ENCODE assay signal across 17 mouse cellular contexts in genomic region chrX:23136710-23137109, GRCm38 (mm10).
DNase-seq lines count a peak whose midpoint lies in the region; ATAC-seq and TF ChIP-seq lines count a peak whose summit lies in the region.
"Had no signal": no experiment of that assay in that cellular context is flagged by ENCODE, and none has a peak within 500 bp of the region (broad histone marks: within the 10 kb centered on the region; RNA-seq: fewer than 3 reads in every experiment).

No protein-coding gene starts in this region.

- no peak overlapping the region for H3K4me2 ChIP-seq in forebrain, postnatal 0 days (ENCODE audit: low read depth)
- H3K4me2 ChIP-seq in forebrain, embryonic 16.5 days (ENCODE audit: low read length) = no peak overlapping the region
- H3K4me2 ChIP-seq: embryonic facial prominence, embryonic 13.5 days; heart, embryonic 15.5 days; midbrain, embryonic 11.5 days; neural tube, embryonic 12.5 days had no signal

- no peaks in the 10 kb centered on the region for H3K9me3 ChIP-seq in forebrain, postnatal 0 days (ENCODE audit: low read length)
- no peaks in the 10 kb centered on the region for H3K9me3 ChIP-seq in forebrain, embryonic 16.5 days (ENCODE audit: control insufficient read depth, low read length)
- H3K9me3 ChIP-seq: embryonic facial prominence, embryonic 13.5 days; heart, embryonic 15.5 days; neural tube, embryonic 12.5 days had no signal

- no peak for TF ChIP-seq CTCF in forebrain, postnatal 0 days (IDR thresholded peaks at IDR 0.05; ENCODE audit: low read depth)
- no peak for TF ChIP-seq CTCF in brain, embryonic 14.5 days (IDR thresholded peaks at IDR 0.05; ENCODE audit: borderline replicate concordance, extremely low read depth, insufficient read depth, insufficient read length)

- no peaks in the 10 kb centered on the region for H3K27me3 ChIP-seq in forebrain, postnatal 0 days (ENCODE audit: insufficient read depth, low read length)
- H3K27me3 ChIP-seq in forebrain, embryonic 16.5 days (replicated peaks; ENCODE audit: control insufficient read depth, insufficient read depth, low read length) = no peaks in the 10 kb centered on the region
- H3K27me3 ChIP-seq: embryonic facial prominence, embryonic 13.5 days; heart, embryonic 15.5 days; neural tube, embryonic 12.5 days had no signal

- H3K9ac ChIP-seq in forebrain, postnatal 0 days = no peak overlapping the region
- H3K9ac ChIP-seq in forebrain, embryonic 16.5 days (replicated peaks; ENCODE audit: low read depth, low read length) = no peak overlapping the region
- H3K9ac ChIP-seq: embryonic facial prominence, embryonic 13.5 days; heart, embryonic 15.5 days; neural tube, embryonic 12.5 days had no signal

- no peaks in the 10 kb centered on the region for H3K4me1 ChIP-seq in forebrain, postnatal 0 days (ENCODE audit: insufficient read depth)
- H3K4me1 ChIP-seq in forebrain, embryonic 16.5 days (replicated peaks; ENCODE audit: control insufficient read depth, insufficient read depth, low read length) = no peaks in the 10 kb centered on the region
- H3K4me1 ChIP-seq: embryonic facial prominence, embryonic 13.5 days; heart, embryonic 15.5 days; neural tube, embryonic 12.5 days had no signal

- H3K27ac ChIP-seq in forebrain, postnatal 0 days (ENCODE audit: low read depth, low read length) = no peak overlapping the region
- no peak overlapping the region for H3K27ac ChIP-seq in forebrain, embryonic 16.5 days (ENCODE audit: low read length)
- H3K27ac ChIP-seq: embryonic facial prominence, embryonic 13.5 days; heart, embryonic 15.5 days; kidney, postnatal 0 days; neural tube, embryonic 12.5 days had no signal

- ATAC-seq in forebrain, postnatal 0 days = no peak
- ATAC-seq in forebrain, embryonic 16.5 days = no peak
- no peak for ATAC-seq in erythroid progenitor cell, adult 5-6 weeks (replicated peaks; ENCODE audit: low FRiP score, poor library complexity, severe bottlenecking)
- ATAC-seq: lung, postnatal 0 days had no signal

- TF ChIP-seq POLR2A in brain, embryonic 14.5 days (IDR thresholded peaks at IDR 0.05; ENCODE audit: borderline replicate concordance, extremely low read depth, insufficient read depth, insufficient read length, poor library complexity, severe bottlenecking) = no peak

- H3K4me3 ChIP-seq in forebrain, postnatal 0 days (ENCODE audit: low read depth, low read length) = no peak overlapping the region
- H3K4me3 ChIP-seq in forebrain, embryonic 16.5 days (replicated peaks; ENCODE audit: low read length) = no peak overlapping the region
- H3K4me3 ChIP-seq: embryonic facial prominence, embryonic 13.5 days; heart, embryonic 15.5 days; neural tube, embryonic 12.5 days had no signal

- peak; percentile 1 for DNase-seq in forebrain, postnatal 0 days
- DNase-seq in layer of hippocampus, postnatal 10 days (ENCODE audit: low spot score in 2 of 2) = peak; percentile 3 to 12
- DNase-seq in layer of hippocampus, adult 9-11 months = no peak
- DNase-seq in brain, embryonic 14.5 days (ENCODE audit: low read depth) = peak; percentile 3
- DNase-seq in gastrocnemius, postnatal 10 days = peak; percentile 4
- DNase-seq: kidney, adult 11 months; liver; right cerebral cortex, postnatal 4 days; thymus, postnatal 14 days had no signal

- no peaks in the 10 kb centered on the region for H3K36me3 ChIP-seq in forebrain, postnatal 0 days (ENCODE audit: insufficient read depth)
- no peaks in the 10 kb centered on the region for H3K36me3 ChIP-seq in forebrain, embryonic 16.5 days (ENCODE audit: control insufficient read depth, insufficient read depth)
- H3K36me3 ChIP-seq: embryonic facial prominence, embryonic 13.5 days; heart, embryonic 15.5 days; neural tube, embryonic 12.5 days had no signal
